Mouse (Mus musculus): Measurements from ENCODE around the gene Gm10310. TPM values are rescaled to one million over a fixed set of nuclear protein-coding genes. Genes with fewer than 3 reads are reported as not detected.

The Gm10310 gene
- polyA plus RNA-seq (2012; rRNA removed) = not detected in 2 replicates

DNA sequence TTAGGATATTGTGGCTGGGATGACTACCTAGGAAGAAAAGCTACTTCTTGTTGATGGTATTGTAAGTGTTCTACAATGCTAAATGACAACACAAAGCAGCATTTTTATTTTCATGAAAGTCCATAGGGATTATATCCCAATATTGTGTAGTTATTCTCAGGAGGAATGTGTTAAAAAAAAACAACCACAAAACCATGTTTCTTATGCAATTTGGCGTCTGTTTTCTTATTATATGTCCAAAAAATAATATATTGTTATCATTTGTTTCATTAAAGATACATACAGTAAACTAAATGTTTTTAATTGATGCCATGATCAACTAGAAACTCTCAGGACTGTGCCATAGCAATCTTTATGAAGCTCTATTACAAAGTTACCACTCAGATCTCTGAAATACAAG, at the start of gene Gm10310:
Gm10310 (minus strand) TSS at position 101 of the 400 bp plus-strand sequence.

DNA sequence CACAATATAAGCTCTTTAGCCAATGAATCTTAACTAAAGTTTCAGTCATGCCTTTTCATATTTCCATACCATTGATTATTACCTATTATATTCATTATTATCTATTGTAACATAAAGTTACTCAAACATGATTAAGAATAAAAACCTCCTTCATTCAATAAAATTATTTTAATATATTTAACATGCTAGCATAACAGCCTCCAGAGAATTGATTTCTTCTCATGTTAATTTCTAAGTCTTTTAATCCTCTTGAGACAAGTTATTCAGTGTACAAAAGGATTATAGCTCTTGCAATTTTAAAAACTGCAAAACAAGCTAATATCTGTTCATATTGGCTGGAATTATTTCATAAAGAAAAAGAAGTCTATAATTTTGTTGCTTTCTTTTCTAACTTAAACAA, 45.2 kb upstream of the Gm10310 start, which contains the start of gene Olfr821:
Olfr821 (plus strand) TSS at position 301 of the 400 bp plus-strand sequence.

DNA sequence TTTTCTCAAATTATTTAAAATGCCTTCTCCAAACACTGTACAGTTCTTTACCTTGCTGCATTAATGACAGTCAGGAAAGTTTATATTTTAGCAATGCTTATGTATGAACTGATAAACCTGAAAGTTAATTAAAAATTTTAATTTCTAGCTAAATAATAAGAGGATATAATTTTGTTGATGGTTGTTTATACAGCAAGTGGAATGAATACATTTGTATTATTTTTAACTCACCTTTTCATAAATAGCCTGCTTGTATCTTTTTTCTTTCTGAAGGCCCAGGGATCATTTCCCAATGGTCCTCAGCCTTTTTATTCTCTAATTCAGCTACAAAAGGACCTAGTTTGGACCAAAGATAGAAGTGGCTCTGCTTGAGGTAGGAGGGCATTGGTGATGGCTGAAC, 27.5 kb upstream of the Gm10310 start, which contains the start of gene Olfr820:
Olfr820 (plus strand) TSS at position 301 of the 400 bp plus-strand sequence.

DNA sequence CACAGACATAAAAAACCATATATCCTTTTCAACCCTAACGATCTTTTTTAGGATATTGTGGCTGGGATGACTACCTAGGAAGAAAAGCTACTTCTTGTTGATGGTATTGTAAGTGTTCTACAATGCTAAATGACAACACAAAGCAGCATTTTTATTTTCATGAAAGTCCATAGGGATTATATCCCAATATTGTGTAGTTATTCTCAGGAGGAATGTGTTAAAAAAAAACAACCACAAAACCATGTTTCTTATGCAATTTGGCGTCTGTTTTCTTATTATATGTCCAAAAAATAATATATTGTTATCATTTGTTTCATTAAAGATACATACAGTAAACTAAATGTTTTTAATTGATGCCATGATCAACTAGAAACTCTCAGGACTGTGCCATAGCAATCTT, 8.8 kb downstream of the Gm10310 start, which contains the start of gene Olfr247:
Olfr247 (minus strand) TSS at position 101 of the 400 bp plus-strand sequence.

DNA sequence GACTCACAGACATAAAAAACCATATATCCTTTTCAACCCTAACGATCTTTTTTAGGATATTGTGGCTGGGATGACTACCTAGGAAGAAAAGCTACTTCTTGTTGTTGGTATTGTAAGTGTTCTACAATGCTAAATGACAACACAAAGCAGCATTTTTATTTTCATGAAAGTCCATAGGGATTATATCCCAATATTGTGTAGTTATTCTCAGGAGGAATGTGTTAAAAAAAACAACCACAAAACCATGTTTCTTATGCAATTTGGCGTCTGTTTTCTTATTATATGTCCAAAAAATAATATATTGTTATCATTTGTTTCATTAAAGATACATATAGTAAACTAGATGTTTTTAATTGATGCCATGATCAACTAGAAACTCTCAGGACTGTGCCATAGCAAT, 17.7 kb downstream of the Gm10310 start, which contains the start of gene Olfr819:
Olfr819 (minus strand) TSS at position 101 of the 400 bp plus-strand sequence.

DNA sequence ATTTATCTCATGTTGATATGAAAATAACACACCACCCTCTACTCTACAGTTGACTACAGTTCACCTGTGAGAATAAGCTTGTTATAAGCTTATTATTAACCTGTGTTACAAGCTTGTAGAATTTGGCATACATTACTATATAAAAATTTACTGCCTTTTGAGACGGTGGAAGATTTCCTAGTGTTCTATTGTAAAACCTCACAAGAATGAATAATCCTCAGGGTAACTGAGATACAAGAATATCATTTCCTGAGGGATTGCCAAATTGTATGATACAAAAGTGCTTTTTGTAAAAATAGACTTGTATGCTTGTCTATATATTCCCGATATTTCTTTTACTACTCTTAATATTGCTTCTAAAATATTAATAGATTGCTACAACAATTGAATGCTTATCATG, 35.9 kb downstream of the Gm10310 start, which contains the start of gene Olfr818:
Olfr818 (minus strand) TSS at position 101 of the 400 bp plus-strand sequence.

Other genes with a start within 250 kb of the Gm10310 start
- gene Olfr806, start 243.1 kb downstream of the Gm10310 start, polyA plus RNA-seq (2012; rRNA removed) = not detected in 2 replicates
- gene Olfr807, start 227.3 kb downstream of the Gm10310 start, polyA plus RNA-seq (2012; rRNA removed) = not detected in 2 replicates
- gene Olfr808, start 219.6 kb downstream of the Gm10310 start, polyA plus RNA-seq (2012; rRNA removed) = not detected in 2 replicates
- not detected in 2 replicates for gene Olfr809, start 210.4 kb downstream of the Gm10310 start, polyA plus RNA-seq (2012; rRNA removed)
- not detected in 2 replicates for gene Olfr810, start 190.1 kb downstream of the Gm10310 start, polyA plus RNA-seq (2012; rRNA removed)
- gene Olfr811, start 180.7 kb downstream of the Gm10310 start, polyA plus RNA-seq (2012; rRNA removed) = not detected in 2 replicates
- not detected in 2 replicates for gene Olfr812, start 139.0 kb downstream of the Gm10310 start, polyA plus RNA-seq (2012; rRNA removed)
- not detected in 2 replicates for gene Olfr813, start 129.7 kb downstream of the Gm10310 start, polyA plus RNA-seq (2012; rRNA removed)
- gene Olfr814, start 105.2 kb downstream of the Gm10310 start, polyA plus RNA-seq (2012; rRNA removed) = not detected in 2 replicates
- gene Olfr815, start 79.2 kb downstream of the Gm10310 start, polyA plus RNA-seq (2012; rRNA removed) = not detected in 2 replicates
- not detected in 2 replicates for gene Olfr816, start 69.5 kb downstream of the Gm10310 start, polyA plus RNA-seq (2012; rRNA removed)
- gene Olfr818, start 36.0 kb downstream of the Gm10310 start, polyA plus RNA-seq (2012; rRNA removed) = not detected in 2 replicates
- not detected in 2 replicates for gene Olfr819, start 17.8 kb downstream of the Gm10310 start, polyA plus RNA-seq (2012; rRNA removed)
- gene Olfr247, start 8.9 kb downstream of the Gm10310 start, polyA plus RNA-seq (2012; rRNA removed) = not detected in 2 replicates
- gene Olfr820, start 27.6 kb upstream of the Gm10310 start, polyA plus RNA-seq (2012; rRNA removed) = not detected in 2 replicates
- gene Olfr821, start 45.3 kb upstream of the Gm10310 start, polyA plus RNA-seq (2012; rRNA removed) = not detected in 2 replicates
- gene Olfr822, start 86.1 kb upstream of the Gm10310 start, polyA plus RNA-seq (2012; rRNA removed) = not detected in 2 replicates
- not detected in 2 replicates for gene Olfr823, start 130.3 kb upstream of the Gm10310 start, polyA plus RNA-seq (2012; rRNA removed)
- gene Olfr824, start 144.9 kb upstream of the Gm10310 start, polyA plus RNA-seq (2012; rRNA removed) = not detected in 2 replicates
- gene Olfr825, start 181.7 kb upstream of the Gm10310 start, polyA plus RNA-seq (2012; rRNA removed) = not detected in 2 replicates
- gene Olfr826, start 199.1 kb upstream of the Gm10310 start, polyA plus RNA-seq (2012; rRNA removed) = not detected in 2 replicates
- gene Olfr827, start 229.3 kb upstream of the Gm10310 start, polyA plus RNA-seq (2012; rRNA removed) = not detected in 2 replicates